Mouse (Mus musculus) brain, embryonic 14.5 days (tissue): ENCODE measurements at regions not wholly inside any gene's neighbourhood (a gene's known extent, or its start where the extent isn't known, plus 50 kb on each side); places are given as distances from the start of the nearest gene placed in this dataset.
A peak's percentile ranks its signal among the peaks of the same experiment; 100 is the strongest.

Experiments used
- DNase-seq: peaks from one replicate; pipeline ENCODE4 v3.0.0-alpha.2; 2011; ENCODE audit warnings: low read depth
- CTCF ChIP-seq: fragments of 200-500 bp; IDR thresholded peaks from 2 replicates; pipeline ENCODE4 v1.5.1; 2012; ENCODE audit warnings: inconsistent platforms, mild to moderate bottlenecking, moderate library complexity, borderline replicate concordance; ENCODE audit not compliant: insufficient read depth, insufficient read length; ENCODE audit errors: extremely low read depth
- POLR2A ChIP-seq: fragments of 200-500 bp; IDR thresholded peaks from 2 replicates; pipeline ENCODE4 v1.6.1; 2012; ENCODE audit warnings: mild to moderate bottlenecking, inconsistent platforms, borderline replicate concordance; ENCODE audit not compliant: poor library complexity, insufficient read depth, insufficient read length, severe bottlenecking; ENCODE audit errors: extremely low read depth

DNA sequence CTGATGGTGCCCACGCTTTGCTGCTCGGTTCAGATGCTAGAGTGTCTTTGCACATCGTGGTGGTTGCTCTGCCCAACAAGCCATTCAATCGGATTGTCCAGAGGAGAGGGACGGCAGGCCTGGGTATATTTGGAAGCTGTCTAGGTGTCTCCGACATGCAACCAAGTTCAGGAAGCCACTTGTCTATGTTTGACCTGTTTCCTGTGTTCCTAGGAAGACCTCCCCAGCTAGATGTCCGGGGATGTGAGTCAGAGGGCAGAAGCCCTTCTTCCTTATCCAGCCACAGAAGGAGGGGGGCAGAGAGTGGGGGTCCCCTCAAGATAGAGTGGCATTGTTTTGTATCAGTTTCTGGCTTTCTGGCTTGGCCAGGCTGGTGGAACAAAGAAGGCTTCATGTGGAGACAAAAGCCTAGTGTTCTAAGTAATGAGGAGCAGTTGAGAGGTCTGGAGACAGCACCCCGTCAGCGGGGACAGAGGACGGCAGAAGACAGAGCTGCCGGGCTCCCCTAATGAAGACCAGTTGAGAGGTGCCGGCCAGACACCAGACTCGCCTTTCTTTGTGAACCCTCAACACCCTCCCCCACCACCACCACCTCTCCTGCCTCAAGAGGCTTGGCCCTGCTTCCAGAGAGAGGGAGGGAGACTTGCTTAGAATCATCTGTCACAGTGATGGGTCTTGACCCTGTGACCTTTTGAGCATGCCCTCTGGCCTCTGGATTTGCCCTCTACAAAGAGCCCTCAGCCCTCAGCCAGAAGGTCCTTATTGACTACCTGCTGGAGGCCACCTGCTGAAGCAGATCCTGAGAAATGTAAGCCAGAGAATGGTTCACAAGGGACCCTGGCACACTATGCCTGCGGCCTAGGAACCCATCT is 207.6 kb upstream of the Tbx3 start:
- DNase-seq = no peak
- TF ChIP-seq POLR2A = no peak
- TF ChIP-seq CTCF = no peak

GRCm38 (mm10) chr5:119464553-119464952 is 205.9 kb upstream of the Tbx3 start:
- no peak for DNase-seq
- no peak for TF ChIP-seq POLR2A
- TF ChIP-seq CTCF = no peak

- DNase-seq = no peak
- TF ChIP-seq CTCF (no peak), POLR2A (no peak)
These were observed 203.0 kb upstream of the Tbx3 start for GRCm38 (mm10) chr5:119467346-119468085.

DNA sequence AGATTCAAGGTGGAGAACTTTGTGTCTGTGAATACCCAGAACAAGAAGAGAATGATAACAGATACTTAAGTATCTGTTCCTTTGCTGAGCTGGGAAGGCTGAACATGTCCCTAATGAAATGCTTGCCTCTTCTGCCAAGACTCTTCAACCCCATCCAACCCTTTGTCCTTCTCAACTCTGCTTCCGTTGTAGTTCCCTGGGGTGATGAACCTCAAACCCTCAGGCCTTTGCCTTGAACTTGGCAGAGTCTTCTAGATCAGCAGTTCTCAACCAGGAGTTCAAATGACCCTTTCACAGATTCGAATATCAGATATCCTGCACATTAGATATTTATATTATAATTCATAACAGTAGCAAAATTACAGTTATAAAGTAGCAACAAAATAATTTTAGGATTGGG is 192.5 kb upstream of the Tbx3 start:
- no peak for DNase-seq
- no peak for TF ChIP-seq POLR2A
- no peak for TF ChIP-seq CTCF

GRCm38 (mm10) chr5:119478331-119478730 is 192.1 kb upstream of the Tbx3 start:
- TF ChIP-seq POLR2A (no peak), CTCF (no peak)
- no peak for DNase-seq

DNA sequence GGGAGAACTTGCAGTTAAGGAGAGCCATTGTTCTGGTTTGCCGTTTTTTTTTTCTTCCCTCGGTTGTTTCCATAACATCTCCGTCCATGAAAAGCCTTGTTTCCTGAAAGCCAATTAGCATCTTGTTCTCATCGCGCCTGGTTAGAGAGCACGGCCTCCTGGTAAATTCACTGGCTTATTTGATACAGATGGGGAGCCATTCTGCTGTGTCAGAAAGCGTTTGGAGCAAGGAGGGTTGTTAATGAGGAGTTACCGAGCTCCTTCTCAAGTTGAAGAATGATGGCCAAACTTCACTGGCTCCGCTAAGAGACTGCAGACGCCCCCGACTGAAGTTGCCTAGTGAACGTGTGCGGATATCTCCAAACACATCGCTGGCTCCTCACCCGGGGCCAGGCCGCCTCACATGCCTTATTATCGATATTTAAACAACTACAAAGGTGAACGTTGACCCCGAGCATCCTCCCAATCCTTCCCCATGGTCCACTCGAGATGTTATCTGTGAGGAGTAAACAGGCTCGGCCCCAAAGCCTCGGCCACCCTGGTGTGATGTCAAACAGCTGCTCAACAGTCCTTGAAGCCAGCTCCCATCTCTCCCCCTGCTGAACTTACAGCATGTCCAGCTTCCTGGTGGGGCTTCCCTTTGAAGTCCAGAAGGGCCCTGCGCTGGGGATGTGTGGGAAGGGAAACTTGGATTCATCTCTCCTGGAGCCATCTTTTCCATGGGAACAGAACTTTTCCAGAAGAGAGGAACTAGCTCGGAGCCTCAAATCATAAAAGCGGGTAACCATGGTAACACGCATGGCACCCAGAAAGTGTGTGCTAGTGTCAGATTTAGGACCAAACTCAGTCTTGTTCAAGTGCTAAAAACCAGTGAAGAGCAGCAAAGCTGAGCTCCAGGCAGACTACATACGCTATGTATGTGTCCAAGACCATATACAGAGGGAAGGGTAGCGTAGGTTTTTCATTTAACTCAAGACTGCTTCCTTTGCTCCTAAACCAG is 190.0 kb upstream of the Tbx3 start:
- DNase-seq = peak; percentile 67
- TF ChIP-seq POLR2A (no peak), CTCF (no peak)

- TF ChIP-seq POLR2A (no peak), CTCF (no peak)
- DNase-seq = no peak
These were observed 186.8 kb upstream of the Tbx3 start for GRCm38 (mm10) chr5:119483706-119484105.

- TF ChIP-seq POLR2A (no peak), CTCF (no peak)
- peak; percentile 8 for DNase-seq
These were observed 184.3 kb upstream of the Tbx3 start for GRCm38 (mm10) chr5:119486196-119486595.

- no peak for DNase-seq
- TF ChIP-seq POLR2A (no peak), CTCF (no peak)
These were observed 183.3 kb upstream of the Tbx3 start for GRCm38 (mm10) chr5:119487184-119487583.

DNA sequence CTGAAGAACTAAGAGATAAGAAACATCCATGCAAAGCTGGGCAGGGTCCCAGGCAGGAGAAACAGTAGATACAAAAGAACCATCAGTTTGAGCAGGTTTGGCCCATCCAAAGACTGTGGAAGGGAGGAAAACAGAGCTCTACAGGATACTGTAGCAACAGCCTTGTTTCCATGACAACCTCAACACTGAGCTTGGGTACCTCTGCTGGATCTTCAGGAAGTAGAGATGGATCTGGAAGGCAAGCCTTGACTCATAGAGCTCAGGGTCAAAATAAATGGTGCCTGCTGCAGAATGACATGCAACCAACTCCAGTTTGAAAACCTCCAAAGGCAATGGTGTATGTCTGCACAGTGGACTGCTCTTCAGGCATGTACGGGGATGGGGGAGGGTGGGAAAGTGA is 173.0 kb upstream of the Tbx3 start:
- DNase-seq = peak; percentile 44
- TF ChIP-seq POLR2A (no peak), CTCF (no peak)

- TF ChIP-seq POLR2A (no peak), CTCF (no peak)
These were observed 172.0 kb upstream of the Tbx3 start for GRCm38 (mm10) chr5:119498431-119498830.

GRCm38 (mm10) chr5:119507709-119508108 is 162.8 kb upstream of the Tbx3 start:
- DNase-seq = no peak
- TF ChIP-seq CTCF (no peak), POLR2A (no peak)

More at GRCm38 (mm10) chr5:119498431-119498830, 172.0 kb upstream of the Tbx3 start:
- DNase-seq = no peak
